Mouse (Mus musculus): ENCODE data around the gene Plekha3.

- TF ChIP-seq CTCF (IDR thresholded peaks at IDR 0.05): no peak
- no peak for TF ChIP-seq EP300 (IDR thresholded peaks at IDR 0.05)
Observed at GRCm38 (mm10) chr2:76643801-76644200, 31.3 kb upstream of the Plekha3 start.
